8 mouse cellular contexts compared by ENCODE assay signal in genomic region chr11:50622238-50622726, GRCm38 (mm10). TPM values are rescaled to one million over a fixed set of nuclear protein-coding genes. Genes with fewer than 3 reads are reported as not detected.
DNase-seq lines count a peak whose midpoint lies in the region; ATAC-seq lines count a peak whose summit lies in the region.

No protein-coding gene starts in this region.

- peak; percentile 53; the same call in 1 of the 2 replicates for ATAC-seq in heart, embryonic 13.5 days (ENCODE audit: extremely low read depth, insufficient number of reproducible peaks, low FRiP score, low TSS enrichment)
- peak; percentile 86 for ATAC-seq in stomach, embryonic 14.5 days (ENCODE audit: insufficient number of reproducible peaks, insufficient read depth, low FRiP score, low read depth)
- no peak for ATAC-seq in forebrain, embryonic 14.5 days
- no peak for ATAC-seq in forebrain, embryonic 16.5 days

- DNase-seq in R1 (ENCODE audit: low read depth, low spot score) = peak; percentile 41
- peak; percentile 80 for DNase-seq in embryo, embryonic 11 days
- peak; percentile 79 to 86 for DNase-seq in kidney, postnatal 4 days
- no peak for DNase-seq in forebrain, embryonic 14.5 days (ENCODE audit: low spot score)
- DNase-seq in thymus, postnatal 10 days (ENCODE audit: low spot score in 2 of 2) = no peak

- H3K27me3 ChIP-seq in heart, embryonic 13.5 days (replicated peaks) = no peaks in the 10 kb centered on the region
- H3K27me3 ChIP-seq in stomach, embryonic 14.5 days (ENCODE audit: control insufficient read depth, insufficient read depth, low read length) = no peaks in the 10 kb centered on the region
- H3K27me3 ChIP-seq in forebrain, embryonic 14.5 days (replicated peaks; ENCODE audit: control insufficient read depth, insufficient read depth, low read length) = no peaks in the 10 kb centered on the region
- no peaks in the 10 kb centered on the region for H3K27me3 ChIP-seq in forebrain, embryonic 16.5 days (replicated peaks; ENCODE audit: control insufficient read depth, insufficient read depth, low read length)

- H3K4me3 ChIP-seq in heart, embryonic 13.5 days = peak overlapping the region; percentile 13; the same call in 1 of the 2 replicates
- H3K4me3 ChIP-seq in stomach, embryonic 14.5 days (ENCODE audit: low read depth, low read length) = no peak overlapping the region; the same call in 1 of the 2 replicates
- no peak overlapping the region for H3K4me3 ChIP-seq in forebrain, embryonic 14.5 days (ENCODE audit: low read depth, low read length)
- H3K4me3 ChIP-seq in forebrain, embryonic 16.5 days (replicated peaks; ENCODE audit: low read length) = no peak overlapping the region

- no peaks in the 10 kb centered on the region for H3K36me3 ChIP-seq in heart, embryonic 13.5 days
- no peaks in the 10 kb centered on the region for H3K36me3 ChIP-seq in stomach, embryonic 14.5 days (ENCODE audit: control insufficient read depth, insufficient read depth, low read length)
- H3K36me3 ChIP-seq in forebrain, embryonic 14.5 days (ENCODE audit: control insufficient read depth, insufficient read depth, low read length) = no peaks in the 10 kb centered on the region
- no peaks in the 10 kb centered on the region for H3K36me3 ChIP-seq in forebrain, embryonic 16.5 days (ENCODE audit: control insufficient read depth, insufficient read depth)

- H3K27ac ChIP-seq in heart, embryonic 13.5 days (replicated peaks) = peak overlapping the region; percentile 78
- H3K27ac ChIP-seq in stomach, embryonic 14.5 days (ENCODE audit: low read length) = peak overlapping the region; percentile 84
- no peak overlapping the region for H3K27ac ChIP-seq in forebrain, embryonic 14.5 days (ENCODE audit: low read depth, low read length)
- H3K27ac ChIP-seq in forebrain, embryonic 16.5 days (ENCODE audit: low read length) = no peak overlapping the region

- H3K4me1 ChIP-seq in heart, embryonic 13.5 days = peaks cover 39% of the 10 kb centered on the region
- peaks cover 28% of the 10 kb centered on the region for H3K4me1 ChIP-seq in stomach, embryonic 14.5 days (ENCODE audit: control insufficient read depth, insufficient read depth, low read length)
- peaks cover 5% of the 10 kb centered on the region; the same call in 1 of the 2 replicates for H3K4me1 ChIP-seq in forebrain, embryonic 14.5 days (ENCODE audit: control insufficient read depth, insufficient read depth, low read length)
- H3K4me1 ChIP-seq in forebrain, embryonic 16.5 days (replicated peaks; ENCODE audit: control insufficient read depth, insufficient read depth, low read length) = peaks cover 8% of the 10 kb centered on the region

- 34% methylated on average over 15 of the region's 15 CpGs for WGBS in heart, embryonic 13.5 days
- 14% methylated on average over 15 of the region's 15 CpGs for WGBS in stomach, embryonic 14.5 days
- 73% methylated on average over 15 of the region's 15 CpGs for WGBS in forebrain, embryonic 14.5 days
- 63% methylated on average over 15 of the region's 15 CpGs for WGBS in forebrain, embryonic 16.5 days

- H3K9me3 ChIP-seq in heart, embryonic 13.5 days = no peaks in the 10 kb centered on the region
- no peaks in the 10 kb centered on the region for H3K9me3 ChIP-seq in stomach, embryonic 14.5 days (ENCODE audit: control insufficient read depth, low read depth, low read length)
- H3K9me3 ChIP-seq in forebrain, embryonic 14.5 days (replicated peaks; ENCODE audit: control insufficient read depth, low read length) = no peaks in the 10 kb centered on the region
- no peaks in the 10 kb centered on the region for H3K9me3 ChIP-seq in forebrain, embryonic 16.5 days (ENCODE audit: control insufficient read depth, low read length)

- peak overlapping the region; percentile 45 for H3K4me2 ChIP-seq in heart, embryonic 13.5 days
- peak overlapping the region; percentile 31; the same call in 1 of the 2 replicates for H3K4me2 ChIP-seq in stomach, embryonic 14.5 days (replicated peaks; ENCODE audit: low read depth, low read length)
- no peak overlapping the region for H3K4me2 ChIP-seq in forebrain, embryonic 14.5 days (ENCODE audit: low read length)
- no peak overlapping the region for H3K4me2 ChIP-seq in forebrain, embryonic 16.5 days (ENCODE audit: low read length)

- H3K9ac ChIP-seq in heart, embryonic 13.5 days = no peak overlapping the region
- H3K9ac ChIP-seq in stomach, embryonic 14.5 days (replicated peaks; ENCODE audit: low read depth, low read length) = no peak overlapping the region
- H3K9ac ChIP-seq in forebrain, embryonic 14.5 days (ENCODE audit: low read length) = no peak overlapping the region
- no peak overlapping the region for H3K9ac ChIP-seq in forebrain, embryonic 16.5 days (replicated peaks; ENCODE audit: low read depth, low read length)

RNA-seq across cellular contexts. Expression of gene Adamts2, which starts 20.4 kb away (rescaled TPM):
- polyA plus RNA-seq in heart, embryonic 13.5 days (2015; fragmentation: Nextera tagmentation; extraction: Ambion mirVana) = 6.7 and 7.0 TPM in 2 replicates
- 11.7 and 13.0 TPM in 2 replicates for polyA plus RNA-seq in stomach, embryonic 14.5 days (2014; fragmentation: Nextera tagmentation; extraction: Ambion mirVana)
- polyA plus RNA-seq in forebrain, embryonic 14.5 days (2014; fragmentation: Nextera tagmentation; extraction: Ambion mirVana) = 0.69 and 2.1 TPM in 2 replicates
- polyA plus RNA-seq in forebrain, embryonic 16.5 days (2015; fragmentation: Nextera tagmentation; extraction: Ambion mirVana) = 3.4 and 4.5 TPM in 2 replicates

Comparison
In these comparisons a context has a peak if more than half of its experiments do, and no peak if none do; other contexts are left out.
1. DNase-seq: peak in R1 (single experiment), embryo, embryonic 11 days (single experiment) and kidney, postnatal 4 days (2 of 2); none in forebrain, embryonic 14.5 days (single experiment) and thymus, postnatal 10 days (0 of 2).
2. ATAC-seq: peak in heart, embryonic 13.5 days (single experiment) and stomach, embryonic 14.5 days (single experiment); none in forebrain, embryonic 14.5 days (single experiment) and forebrain, embryonic 16.5 days (single experiment).
3. H3K27ac ChIP-seq: peak in heart, embryonic 13.5 days (single experiment) and stomach, embryonic 14.5 days (single experiment); none in forebrain, embryonic 14.5 days (single experiment) and forebrain, embryonic 16.5 days (single experiment).
4. H3K4me2 ChIP-seq: peak in heart, embryonic 13.5 days (single experiment) and stomach, embryonic 14.5 days (single experiment); none in forebrain, embryonic 14.5 days (single experiment) and forebrain, embryonic 16.5 days (single experiment).